Mouse (Mus musculus) cerebellum, adult 2 months (tissue): ENCODE measurements around the gene Krt10.

Experiments
- CTCF ChIP-seq: fragments of 200-500 bp; IDR thresholded peaks from 2 replicates; pipeline ENCODE4 v1.5.1; 2011; ENCODE audit warnings: low read depth, mild to moderate bottlenecking, control low read depth, low read length, moderate library complexity, borderline replicate concordance; ENCODE audit not compliant: insufficient read depth
- POLR2A ChIP-seq: fragments of 200-500 bp; IDR thresholded peaks from 2 replicates; pipeline ENCODE4 v1.6.1; 2011; ENCODE audit warnings: low read length, control low read depth, borderline replicate concordance; ENCODE audit not compliant: insufficient read depth

- peak; percentile 30; the same call in 1 of the 2 replicates for TF ChIP-seq CTCF
- no peak for TF ChIP-seq POLR2A
Measured at GRCm38 (mm10) chr11:99369229-99369628, 19.9 kb downstream of the Krt10 start.
